20 mouse cellular contexts compared by ENCODE assay signal in genomic region chr3:100910621-100911020, GRCm38 (mm10). TPM values are rescaled to one million over a fixed set of nuclear protein-coding genes. Genes with fewer than 3 reads are reported as not detected.
DNase-seq lines count a peak whose midpoint lies in the region; ATAC-seq and TF ChIP-seq lines count a peak whose summit lies in the region.
"Had no signal": no experiment of that assay in that cellular context is flagged by ENCODE, and none has a peak within 500 bp of the region (broad histone marks: within the 10 kb centered on the region; RNA-seq: fewer than 3 reads in every experiment).

No protein-coding gene starts in this region.

- H3K4me1 ChIP-seq in kidney, embryonic 16.5 days (ENCODE audit: insufficient read depth, low read length) = peaks cover 6% of the 10 kb centered on the region; the same call in 1 of the 2 replicates
- no peaks in the 10 kb centered on the region for H3K4me1 ChIP-seq in kidney, adult 2 months (ENCODE audit: control insufficient read depth, insufficient read depth, low read length)
- H3K4me1 ChIP-seq in embryonic facial prominence, embryonic 14.5 days (ENCODE audit: control insufficient read depth, insufficient read depth, low read length) = 0 out of 2 replicates have a peak, but pooled peaks cover 9% of the 10 kb centered on the region
- H3K4me1 ChIP-seq in limb, embryonic 13.5 days = peaks cover 29% of the 10 kb centered on the region
- H3K4me1 ChIP-seq in forebrain, embryonic 13.5 days = no peaks in the 10 kb centered on the region
- H3K4me1 ChIP-seq: forebrain, embryonic 12.5 days; hindbrain, embryonic 12.5 days had no signal

- no peaks in the 10 kb centered on the region for H3K27me3 ChIP-seq in kidney, embryonic 16.5 days (ENCODE audit: insufficient read depth, low read length)
- H3K27me3 ChIP-seq in kidney, adult 2 months (replicated peaks; ENCODE audit: control insufficient read depth, insufficient read depth, low read length) = no peaks in the 10 kb centered on the region
- no peaks in the 10 kb centered on the region for H3K27me3 ChIP-seq in embryonic facial prominence, embryonic 14.5 days (replicated peaks; ENCODE audit: control insufficient read depth, insufficient read depth, low read length)
- H3K27me3 ChIP-seq in limb, embryonic 13.5 days = no peaks in the 10 kb centered on the region
- no peaks in the 10 kb centered on the region for H3K27me3 ChIP-seq in forebrain, embryonic 13.5 days
- H3K27me3 ChIP-seq: forebrain, embryonic 12.5 days; hindbrain, embryonic 12.5 days had no signal

- ATAC-seq in kidney, embryonic 16.5 days (ENCODE audit: low FRiP score, low TSS enrichment) = no peak
- no peak for ATAC-seq in embryonic facial prominence, embryonic 14.5 days (ENCODE audit: low read depth)
- no peak for ATAC-seq in limb, embryonic 13.5 days (ENCODE audit: low FRiP score, low read depth)
- no peak for ATAC-seq in forebrain, embryonic 13.5 days

- H3K9ac ChIP-seq in kidney, embryonic 16.5 days (replicated peaks; ENCODE audit: low read length) = no peak overlapping the region
- H3K9ac ChIP-seq in embryonic facial prominence, embryonic 14.5 days (ENCODE audit: low read depth, low read length) = 0 out of 2 replicates have a peak overlapping the region, but pooled peaks have one; percentile 14
- H3K9ac ChIP-seq in limb, embryonic 13.5 days = no peak overlapping the region
- H3K9ac ChIP-seq in forebrain, embryonic 13.5 days = no peak overlapping the region
- H3K9ac ChIP-seq: forebrain, embryonic 12.5 days; hindbrain, embryonic 12.5 days had no signal

- no peaks in the 10 kb centered on the region for H3K36me3 ChIP-seq in kidney, embryonic 16.5 days (ENCODE audit: insufficient read depth, low read length)
- no peaks in the 10 kb centered on the region for H3K36me3 ChIP-seq in kidney, adult 2 months (ENCODE audit: control insufficient read depth, insufficient read depth, low read length)
- H3K36me3 ChIP-seq in embryonic facial prominence, embryonic 14.5 days (ENCODE audit: control insufficient read depth, insufficient read depth, low read length) = no peaks in the 10 kb centered on the region
- H3K36me3 ChIP-seq in limb, embryonic 13.5 days = no peaks in the 10 kb centered on the region
- H3K36me3 ChIP-seq in forebrain, embryonic 13.5 days (ENCODE audit: poor library complexity, severe bottlenecking) = no peaks in the 10 kb centered on the region
- H3K36me3 ChIP-seq: forebrain, embryonic 12.5 days; hindbrain, embryonic 12.5 days had no signal

- no peak for DNase-seq in kidney, adult 2 months
- peak; percentile 38 for DNase-seq in brain, adult 2 months (ENCODE audit: low read depth, low spot score)
- peak; percentile 22 for DNase-seq in embryonic facial prominence, embryonic 14.5 days (ENCODE audit: low spot score)
- DNase-seq in gastrocnemius, postnatal 14 days = no peak
- no peak for DNase-seq in embryo, embryonic 9.5 days (ENCODE audit: extremely low spot score)
- DNase-seq: adrenal gland, adult 2 months; cerebellum, adult 18-20 months; cerebellum, postnatal 14 days; embryo, embryonic 11 days; heart, adult 18-20 months; kidney, postnatal 25 days; layer of hippocampus, adult 9-11 months; lung, postnatal 10 days had no signal

- intact Hi-C loops in gastrocnemius, postnatal 14 days (cut with DNase I; ENCODE audit: low total_unique reads) = no loop called here

- no peak overlapping the region for H3K27ac ChIP-seq in kidney, embryonic 16.5 days (ENCODE audit: low read length)
- no peak overlapping the region for H3K27ac ChIP-seq in kidney, adult 2 months (ENCODE audit: insufficient read depth, low read depth, low read length)
- H3K27ac ChIP-seq in embryonic facial prominence, embryonic 14.5 days (replicated peaks; ENCODE audit: low read depth, low read length) = peak overlapping the region; percentile 39; the same call in 1 of the 2 replicates
- H3K27ac ChIP-seq in limb, embryonic 13.5 days = 0 out of 2 replicates have a peak overlapping the region, but pooled peaks have one; percentile 22
- H3K27ac ChIP-seq in forebrain, embryonic 13.5 days = no peak overlapping the region
- H3K27ac ChIP-seq: forebrain, embryonic 12.5 days; hindbrain, embryonic 12.5 days had no signal

- WGBS in kidney, embryonic 16.5 days = 49% methylated on average over 5 of the region's 5 CpGs
- whole genome bisulfite sequencing in kidney, adult 2 months = 63% methylated on average over 5 of the region's 5 CpGs
- WGBS in embryonic facial prominence, embryonic 14.5 days = 36% methylated on average over 5 of the region's 5 CpGs
- WGBS in limb, embryonic 13.5 days = 35% methylated on average over 5 of the region's 5 CpGs
- 70% methylated on average over 5 of the region's 5 CpGs for WGBS in forebrain, embryonic 13.5 days

- no peak for TF ChIP-seq POLR2A in kidney, adult 2 months (IDR thresholded peaks at IDR 0.05; ENCODE audit: low read depth, low read length)

- TF ChIP-seq CTCF in kidney, adult 2 months (conservative IDR thresholded peaks at IDR 0.05; ENCODE audit: insufficient read depth, insufficient read length, low read depth, low read length) = no peak

- H3K4me3 ChIP-seq in kidney, embryonic 16.5 days (ENCODE audit: low read length) = no peak overlapping the region
- H3K4me3 ChIP-seq in kidney, adult 2 months (ENCODE audit: insufficient read depth, low read depth, low read length) = no peak overlapping the region
- H3K4me3 ChIP-seq in embryonic facial prominence, embryonic 14.5 days (ENCODE audit: low read depth, low read length) = no peak overlapping the region
- H3K4me3 ChIP-seq in limb, embryonic 13.5 days = no peak overlapping the region
- no peak overlapping the region for H3K4me3 ChIP-seq in forebrain, embryonic 13.5 days
- H3K4me3 ChIP-seq: erythroblast, embryonic 14.5 days; forebrain, embryonic 12.5 days; hindbrain, embryonic 12.5 days had no signal

- H3K4me2 ChIP-seq in kidney, embryonic 16.5 days (replicated peaks; ENCODE audit: low read depth, low read length) = peak overlapping the region; percentile 6; the same call in 1 of the 2 replicates
- no peak overlapping the region for H3K4me2 ChIP-seq in embryonic facial prominence, embryonic 14.5 days (ENCODE audit: low read depth, low read length)
- no peak overlapping the region for H3K4me2 ChIP-seq in limb, embryonic 13.5 days (replicated peaks)
- H3K4me2 ChIP-seq in forebrain, embryonic 13.5 days = no peak overlapping the region
- H3K4me2 ChIP-seq: forebrain, embryonic 12.5 days; hindbrain, embryonic 12.5 days; midbrain, embryonic 11.5 days had no signal

- no peaks in the 10 kb centered on the region for H3K9me3 ChIP-seq in kidney, embryonic 16.5 days (ENCODE audit: low read length)
- no peaks in the 10 kb centered on the region for H3K9me3 ChIP-seq in embryonic facial prominence, embryonic 14.5 days (ENCODE audit: control insufficient read depth, low read length)
- no peaks in the 10 kb centered on the region for H3K9me3 ChIP-seq in limb, embryonic 13.5 days
- no peaks in the 10 kb centered on the region for H3K9me3 ChIP-seq in forebrain, embryonic 13.5 days (replicated peaks)
- H3K9me3 ChIP-seq: forebrain, embryonic 12.5 days; hindbrain, embryonic 12.5 days had no signal

RNA-seq across cellular contexts. Expression of gene Trim45, which starts 11.4 kb away (rescaled TPM):
- 7.0 and 7.7 TPM in 2 replicates for polyA plus RNA-seq in kidney, embryonic 16.5 days (2015; fragmentation: Nextera tagmentation; extraction: Ambion mirVana)
- 1.7 and 1.9 TPM in 2 replicates for polyA plus RNA-seq in kidney, adult 2 months (2012; rRNA removed)
- 3.9 and 7.1 TPM in 2 replicates for polyA plus RNA-seq in embryonic facial prominence, embryonic 14.5 days (2014; fragmentation: Nextera tagmentation; extraction: Ambion mirVana)
- polyA plus RNA-seq in limb, embryonic 13.5 days (2015; fragmentation: Nextera tagmentation; extraction: Ambion mirVana) = 6.9 and 7.3 TPM in 2 replicates
- polyA plus RNA-seq in forebrain, embryonic 13.5 days (2015; fragmentation: Nextera tagmentation; extraction: Ambion mirVana) = 6.9 and 7.0 TPM in 2 replicates
- total RNA-seq in gastrocnemius, postnatal 14 days (2021) = 1 to 10 TPM; 4.9 to 7.2 TPM

RNA-seq across cellular contexts. Expression of gene Ttf2, which starts 58.8 kb away (rescaled TPM):
- polyA plus RNA-seq in kidney, embryonic 16.5 days (2015; fragmentation: Nextera tagmentation; extraction: Ambion mirVana) = 17.8 and 21.2 TPM in 2 replicates
- 2.6 and 3.2 TPM in 2 replicates for polyA plus RNA-seq in kidney, adult 2 months (2012; rRNA removed)
- polyA plus RNA-seq in embryonic facial prominence, embryonic 14.5 days (2014; fragmentation: Nextera tagmentation; extraction: Ambion mirVana) = 12.0 and 14.6 TPM in 2 replicates
- polyA plus RNA-seq in limb, embryonic 13.5 days (2015; fragmentation: Nextera tagmentation; extraction: Ambion mirVana) = 16.8 and 17.5 TPM in 2 replicates
- 13.7 and 16.9 TPM in 2 replicates for polyA plus RNA-seq in forebrain, embryonic 13.5 days (2015; fragmentation: Nextera tagmentation; extraction: Ambion mirVana)
- total RNA-seq in gastrocnemius, postnatal 14 days (2021) = 1 to 10 TPM; 4.5 to 4.8 TPM

Comparison
In these comparisons a context has a peak if more than half of its experiments do, and no peak if none do; other contexts are left out.
1. H3K27ac ChIP-seq: peak in embryonic facial prominence, embryonic 14.5 days (single experiment) and limb, embryonic 13.5 days (single experiment); none in kidney, embryonic 16.5 days (single experiment), kidney, adult 2 months (single experiment) and forebrain, embryonic 13.5 days (single experiment).
2. DNase-seq: peak in brain, adult 2 months (single experiment) and embryonic facial prominence, embryonic 14.5 days (single experiment); none in kidney, adult 2 months (single experiment), gastrocnemius, postnatal 14 days (single experiment) and embryo, embryonic 9.5 days (single experiment).